Mouse (Mus musculus) ovary, postnatal 14 days (tissue): ENCODE data around the gene Rrm2.
"Not testable (repeated sequence)": the region's sequence is repeated elsewhere in the genome, so short reads cannot be mapped to it uniquely, and the experiment has no call there.

Source experiments
- DNase-seq: peaks from one replicate; pipeline ENCODE4 v3.0.0; 2022; ENCODE audit warnings: low spot score

Gene Rrm2

DNA sequence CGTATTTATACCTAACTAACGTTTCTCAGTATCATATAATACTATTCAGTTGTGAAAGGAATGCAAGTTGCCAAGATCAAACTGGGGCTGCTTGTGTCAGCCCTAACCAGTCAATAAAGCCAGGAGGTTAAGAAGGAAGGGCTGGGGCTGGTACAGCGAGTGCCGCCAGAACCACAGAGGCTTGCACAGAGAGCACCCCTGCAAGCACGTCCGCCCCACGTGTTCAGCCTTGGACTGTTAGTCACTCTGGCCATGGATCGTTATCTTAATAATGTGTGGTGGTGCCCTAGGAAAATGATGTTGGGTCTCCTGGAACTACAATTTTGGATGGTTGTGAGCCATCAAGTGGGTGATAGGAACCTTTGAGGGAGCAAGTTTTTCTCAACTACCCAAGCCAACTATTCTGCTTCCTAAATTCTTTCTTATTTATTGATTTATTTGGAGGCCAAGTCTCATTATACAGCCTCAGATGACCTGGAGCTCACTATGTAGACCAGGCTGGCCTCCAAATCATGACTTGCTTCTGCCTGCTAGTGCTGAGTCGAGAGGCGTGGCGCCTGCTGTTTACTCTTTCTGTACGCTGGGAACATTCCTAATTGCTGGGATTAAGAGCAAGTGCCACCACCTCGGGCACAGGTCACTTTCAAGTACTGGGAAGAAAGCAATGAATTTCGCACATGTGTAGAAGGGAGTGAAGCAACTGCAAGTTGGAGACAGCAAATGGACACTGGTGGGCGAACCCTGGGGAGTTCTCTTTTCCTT, 2.4 kb upstream of the Rrm2 start:
- no peak for DNase-seq

DNA sequence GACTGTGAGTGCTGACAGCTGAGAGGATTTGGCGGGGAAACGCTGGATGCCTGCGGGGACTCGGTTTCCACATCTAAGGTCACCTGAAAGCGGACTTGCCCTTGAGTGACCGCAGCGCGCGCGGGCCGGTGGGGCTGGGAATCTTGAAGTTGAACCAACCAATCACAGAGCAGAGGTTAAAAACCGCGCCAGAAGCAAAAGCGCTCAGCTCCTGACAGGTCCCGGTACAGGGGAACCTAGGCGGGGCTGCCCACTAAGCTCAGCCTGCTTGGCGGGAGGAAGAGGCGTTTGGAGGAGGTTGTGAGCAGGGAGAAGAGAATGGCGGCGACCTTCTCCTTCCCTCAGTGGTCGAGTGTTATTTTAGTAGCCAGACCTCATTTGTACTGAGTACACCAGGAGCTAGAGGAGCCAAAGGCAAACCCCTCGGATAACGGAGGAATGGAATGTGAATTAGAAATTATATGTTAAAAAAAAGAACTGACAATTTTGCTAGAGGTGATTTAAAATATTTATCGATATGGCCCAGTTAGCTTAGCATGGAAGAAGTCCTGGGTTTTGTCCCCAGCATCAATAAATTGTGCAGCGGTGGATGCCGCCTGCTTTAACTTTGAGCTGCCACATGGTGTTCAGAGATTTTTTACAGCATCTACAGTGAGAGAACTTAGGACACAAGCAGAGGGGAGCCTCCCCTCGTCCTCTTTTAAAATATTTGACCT, 1.1 kb upstream of the Rrm2 start:
- no peak for DNase-seq

DNA sequence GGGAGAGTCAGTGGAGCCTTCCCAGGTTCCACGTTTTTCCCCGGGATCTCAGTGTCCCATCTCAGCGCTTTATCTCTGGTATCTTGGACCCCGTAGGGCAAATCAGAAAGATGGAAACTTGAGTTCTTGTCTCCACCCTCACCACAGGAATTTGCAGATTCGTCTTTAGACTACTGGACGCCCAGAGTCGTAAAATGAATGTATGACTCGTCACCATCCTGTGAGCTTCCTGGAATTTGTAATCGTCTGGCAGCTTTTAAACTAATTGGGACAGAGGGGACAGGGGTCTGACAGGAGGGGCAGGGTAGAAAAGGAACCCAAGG, 600 bp upstream of the Rrm2 start:
- no peak for DNase-seq

DNA sequence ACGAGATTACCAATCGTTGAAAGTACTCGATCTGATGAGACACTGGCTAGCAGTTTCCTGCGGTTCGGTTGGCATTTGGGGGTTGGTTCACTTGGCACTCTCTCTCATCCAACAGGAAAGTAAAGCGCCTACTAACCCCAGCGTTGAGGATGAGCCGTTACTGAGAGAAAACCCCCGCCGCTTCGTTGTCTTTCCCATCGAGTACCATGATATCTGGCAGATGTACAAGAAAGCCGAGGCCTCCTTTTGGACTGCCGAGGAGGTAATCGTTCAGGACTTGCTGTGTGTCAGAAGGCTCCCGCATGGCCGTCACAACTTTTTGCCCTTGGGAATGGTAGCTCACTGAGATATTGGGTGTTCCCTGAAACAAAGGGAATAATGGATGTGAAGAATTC, 780 bp downstream of the Rrm2 start:
- no peak for DNase-seq

DNA sequence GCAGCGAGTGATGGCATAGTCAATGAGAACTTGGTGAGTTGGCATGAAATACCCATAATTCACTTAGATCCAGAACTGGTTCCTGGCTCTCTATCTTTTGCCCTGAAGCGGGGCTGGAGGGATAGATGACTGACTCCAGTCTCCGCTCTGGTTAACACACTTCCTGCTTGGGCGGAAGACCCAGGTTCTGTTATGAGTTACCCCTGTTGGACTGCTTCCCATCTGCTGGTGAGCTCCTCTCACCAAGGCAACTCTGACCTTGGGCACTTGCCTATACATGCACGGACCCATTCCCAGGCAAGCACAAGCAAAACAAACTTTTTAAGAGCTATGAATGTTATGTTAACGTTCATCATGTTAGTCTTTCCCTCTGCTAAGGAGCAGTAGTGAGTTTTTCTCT, 1.4 kb downstream of the Rrm2 start:
- no peak for DNase-seq

DNA sequence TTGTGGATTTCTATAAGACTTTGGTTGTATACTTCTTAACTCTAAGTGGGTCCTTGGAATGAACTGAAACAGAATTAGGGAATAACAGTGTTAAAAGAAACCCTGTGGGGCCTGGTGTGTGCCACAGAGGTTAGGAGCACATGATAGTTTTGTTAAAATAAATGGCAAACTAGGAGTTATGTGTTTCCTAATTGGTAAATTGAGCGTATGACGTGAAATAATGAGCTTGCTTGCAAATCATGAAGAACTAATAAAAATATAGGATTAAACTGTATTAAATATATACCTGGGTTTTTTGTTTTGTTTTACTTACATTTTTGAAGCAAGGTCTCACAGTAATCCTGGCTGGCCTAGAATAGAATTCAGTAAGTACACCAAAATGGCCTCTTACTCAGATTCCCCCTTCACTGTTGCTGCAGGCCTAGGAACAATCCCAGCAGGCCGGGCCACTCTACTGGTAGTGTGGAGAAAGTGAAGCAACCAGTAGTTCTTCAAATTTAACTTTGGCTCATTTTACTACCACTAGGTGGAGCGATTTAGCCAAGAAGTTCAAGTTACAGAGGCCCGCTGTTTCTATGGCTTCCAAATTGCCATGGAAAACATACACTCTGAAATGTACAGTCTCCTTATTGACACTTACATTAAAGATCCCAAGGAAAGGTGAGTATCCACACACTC, 1.9 kb downstream of the Rrm2 start:
- DNase-seq = peak; percentile 34

DNA sequence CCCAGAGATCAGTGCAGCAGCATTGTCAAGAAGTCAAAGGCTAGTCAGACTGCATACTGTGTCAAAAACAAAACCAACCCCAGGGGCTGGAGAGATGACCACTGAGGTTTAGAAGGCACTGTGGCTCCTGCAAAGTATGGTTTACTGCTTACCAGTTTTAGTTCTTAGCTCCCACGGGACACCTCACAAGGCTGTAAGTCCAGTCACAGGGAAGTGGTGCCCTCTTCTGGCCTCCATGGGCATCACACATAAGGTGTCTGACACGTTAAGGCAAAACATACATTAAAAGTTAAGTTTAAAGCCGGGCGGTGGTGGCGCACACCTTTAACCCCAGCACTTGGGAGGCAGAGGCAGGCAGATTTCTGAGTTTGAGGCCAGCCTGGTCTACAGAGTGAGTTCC, 2.6 kb downstream of the Rrm2 start:
- DNase-seq = no peak

DNA sequence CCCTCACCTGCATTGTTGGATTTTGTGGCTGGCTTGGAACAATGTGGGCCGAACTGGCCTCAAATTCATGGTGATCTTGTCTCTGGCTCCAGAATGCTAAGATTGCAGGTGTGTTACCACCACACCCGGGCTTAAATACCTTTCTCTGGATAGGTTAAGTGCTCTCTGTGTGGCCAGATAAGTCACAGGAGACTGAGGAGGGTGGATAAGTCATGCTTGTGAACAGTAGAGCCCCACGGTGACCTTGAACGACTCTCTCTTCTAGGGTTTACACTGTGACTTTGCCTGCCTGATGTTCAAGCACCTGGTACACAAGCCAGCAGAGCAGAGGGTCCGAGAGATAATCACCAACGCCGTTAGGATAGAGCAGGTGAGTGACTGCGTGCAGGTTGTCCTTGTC, 4.4 kb downstream of the Rrm2 start:
- DNase-seq = no peak

DNA sequence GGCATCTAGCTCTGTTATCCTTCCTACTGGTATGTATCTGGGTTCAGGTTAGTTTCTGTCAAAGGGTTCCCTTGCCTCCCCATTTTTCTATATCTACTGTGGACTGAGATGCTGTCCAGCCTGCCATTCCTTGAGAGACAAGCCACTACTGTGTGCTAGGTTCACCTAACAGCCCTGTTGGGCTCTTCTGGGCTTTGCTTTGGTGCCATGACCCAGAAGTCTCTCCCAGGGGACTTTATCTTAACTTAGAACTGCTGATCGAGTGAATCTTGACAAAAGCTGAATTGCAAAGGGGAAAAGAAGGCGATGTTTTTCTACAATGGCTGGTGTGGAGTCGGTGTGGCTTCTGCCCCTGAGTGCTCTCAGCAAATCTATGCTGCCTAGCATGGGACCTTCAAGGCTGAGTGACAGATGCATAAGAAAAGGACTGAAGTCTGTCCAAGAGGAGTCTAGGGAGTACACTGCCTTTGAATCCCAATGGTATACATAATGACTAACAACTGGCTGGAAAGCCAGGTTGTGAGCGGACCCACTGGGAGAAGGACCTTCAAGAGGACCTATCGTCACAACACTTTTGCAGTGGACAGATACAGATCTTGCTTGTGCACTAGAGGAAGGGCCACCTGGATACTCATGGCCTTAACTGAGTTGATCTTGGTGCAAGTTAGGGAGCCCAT, 6.7 kb downstream of the Rrm2 start:
- DNase-seq = no peak

DNA sequence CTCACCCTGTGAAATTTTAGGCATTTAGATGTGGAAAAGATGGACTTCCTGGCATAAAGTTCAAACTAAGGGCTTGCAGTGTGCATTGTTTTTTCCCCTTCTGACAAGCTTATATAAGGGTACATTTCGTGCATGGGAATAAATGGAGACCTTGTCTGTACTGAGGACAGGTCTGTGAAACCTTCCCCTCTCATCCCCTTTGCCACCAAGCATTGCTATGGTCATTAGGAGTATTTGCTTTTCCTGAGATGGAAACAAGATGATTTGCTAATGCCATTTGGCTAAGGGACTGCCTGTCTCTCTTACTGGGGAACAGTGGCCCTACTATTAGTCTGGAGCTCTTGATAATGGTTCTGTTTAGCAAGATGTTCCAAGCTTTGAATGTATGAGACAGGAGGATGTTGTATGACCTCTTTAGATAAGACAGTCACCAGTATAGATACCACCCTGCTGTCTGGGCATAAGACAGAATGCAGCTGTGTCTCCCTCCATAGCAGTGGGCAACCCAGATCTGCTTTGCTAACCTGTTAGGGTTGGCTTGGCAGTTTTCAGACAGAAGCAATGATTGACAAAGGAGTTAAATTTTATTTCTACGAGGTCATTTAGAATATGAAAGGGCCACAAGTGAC, 7.3 kb downstream of the Rrm2 start:
- no peak for DNase-seq

DNA sequence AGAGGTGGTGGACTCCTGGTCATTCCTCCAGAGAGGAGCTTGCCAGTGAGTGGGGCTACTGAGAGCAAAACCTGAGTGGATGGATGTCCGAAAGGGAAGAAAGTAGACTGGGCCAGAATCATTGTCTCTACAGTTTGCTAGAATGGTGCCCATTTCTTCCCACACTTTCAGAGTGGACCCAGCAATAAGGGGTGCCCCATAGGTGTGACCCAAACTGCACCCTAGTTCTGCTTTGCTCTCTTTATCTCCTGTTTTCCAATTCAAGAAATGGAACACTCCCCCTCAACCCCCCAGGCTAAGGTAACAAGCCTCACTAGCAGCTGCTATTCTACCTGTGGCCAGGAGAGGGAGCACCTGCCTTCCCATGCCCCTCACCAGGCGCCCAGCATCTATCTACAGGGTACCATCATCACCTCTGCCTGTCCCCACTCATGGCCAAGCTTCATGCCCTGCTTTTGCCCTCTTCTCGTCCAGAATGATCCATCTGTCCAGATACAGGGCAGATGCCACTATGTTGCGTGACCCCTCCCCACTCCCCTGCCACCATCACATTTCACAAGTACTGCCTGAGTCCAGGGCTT, 8.8 kb downstream of the Rrm2 start:
- peak; percentile 33 for DNase-seq

DNA sequence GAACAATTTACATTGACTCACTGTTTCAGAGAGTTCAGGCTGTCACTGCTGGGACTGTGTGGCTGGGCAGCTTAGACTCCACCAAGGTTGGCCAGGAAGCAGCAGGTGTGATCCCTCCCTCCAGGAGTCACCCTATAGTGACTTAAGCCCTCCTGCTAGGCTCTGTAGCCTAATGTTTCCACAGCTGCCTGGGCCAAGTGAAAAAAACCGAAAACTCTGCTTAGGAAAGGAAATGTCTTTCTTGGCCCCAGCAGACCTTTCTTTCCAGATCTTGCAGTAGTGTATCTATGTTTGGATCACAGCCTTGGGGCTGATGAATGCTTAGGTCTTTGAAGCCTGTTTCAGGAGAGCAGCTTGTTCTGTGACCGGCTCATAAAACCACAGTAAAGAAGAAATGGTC, 15.4 kb downstream of the Rrm2 start:
- no peak for DNase-seq

DNA sequence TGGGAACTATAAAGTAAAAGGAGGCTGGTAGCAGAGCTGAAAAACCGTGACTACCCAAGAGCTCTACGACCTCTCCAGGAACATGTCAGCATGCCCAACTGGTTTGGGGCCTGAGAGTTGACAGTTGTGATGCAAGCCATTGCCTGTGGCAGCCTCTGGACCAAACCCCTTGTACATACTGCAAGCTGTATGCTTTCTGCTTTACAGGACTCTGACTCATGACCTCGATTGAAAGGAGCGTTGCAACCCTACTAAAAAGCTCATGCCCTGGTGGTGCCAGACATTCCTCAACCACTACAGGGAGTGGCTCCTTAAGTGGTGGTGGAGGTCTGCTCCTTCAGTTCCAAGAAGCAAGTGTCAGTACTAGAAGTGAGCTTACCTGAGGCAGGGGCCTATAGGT, 15.8 kb downstream of the Rrm2 start:
- no peak for DNase-seq

DNA sequence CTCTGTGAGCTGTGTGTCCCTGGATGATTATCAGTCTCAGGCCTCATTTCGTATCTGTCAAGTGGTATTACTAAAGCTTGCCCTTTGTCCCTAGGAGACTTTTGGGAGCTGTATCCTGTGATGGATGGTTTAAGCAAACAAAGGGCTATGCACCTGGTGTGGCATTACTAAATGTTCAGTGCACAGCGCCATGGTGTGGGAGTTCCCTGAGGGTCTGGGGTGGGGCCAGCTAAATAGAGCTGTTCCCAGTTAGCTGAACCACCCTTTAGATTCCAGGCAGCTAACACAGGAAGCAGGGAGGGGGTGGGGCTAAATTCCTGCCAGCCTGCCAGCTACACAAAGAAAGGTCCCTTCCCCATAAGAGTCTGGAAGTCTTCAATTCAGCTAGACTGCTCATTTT, 16.3 kb downstream of the Rrm2 start:
- no peak for DNase-seq

DNA sequence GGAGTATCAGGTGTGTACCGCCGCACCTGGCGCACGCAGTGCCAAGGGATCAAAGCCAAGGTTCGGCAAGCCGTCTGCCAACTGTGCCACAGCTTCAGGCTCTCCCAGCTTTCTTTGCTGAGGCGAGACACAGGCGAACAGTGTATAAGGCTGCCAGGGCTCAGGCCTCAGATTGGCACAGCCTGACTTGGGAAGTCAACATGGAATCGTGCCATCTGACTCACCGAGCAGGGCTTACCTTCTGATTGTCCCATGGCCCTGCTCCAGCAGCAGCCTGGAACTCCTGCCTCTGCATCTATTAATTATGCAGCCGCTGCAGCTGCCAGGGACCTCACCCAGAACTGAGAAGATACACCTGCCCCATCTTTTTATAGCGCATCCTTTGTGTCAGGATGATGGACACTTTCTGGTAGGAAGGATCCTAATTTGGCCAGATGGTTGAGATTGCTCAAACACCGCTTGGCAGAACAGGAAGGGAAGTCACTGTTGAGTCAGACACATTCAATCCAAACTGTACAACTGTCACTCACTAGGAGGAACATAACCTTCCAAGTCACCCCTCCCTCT, 26.9 kb downstream of the Rrm2 start:
- DNase-seq = peak; percentile 28

DNA sequence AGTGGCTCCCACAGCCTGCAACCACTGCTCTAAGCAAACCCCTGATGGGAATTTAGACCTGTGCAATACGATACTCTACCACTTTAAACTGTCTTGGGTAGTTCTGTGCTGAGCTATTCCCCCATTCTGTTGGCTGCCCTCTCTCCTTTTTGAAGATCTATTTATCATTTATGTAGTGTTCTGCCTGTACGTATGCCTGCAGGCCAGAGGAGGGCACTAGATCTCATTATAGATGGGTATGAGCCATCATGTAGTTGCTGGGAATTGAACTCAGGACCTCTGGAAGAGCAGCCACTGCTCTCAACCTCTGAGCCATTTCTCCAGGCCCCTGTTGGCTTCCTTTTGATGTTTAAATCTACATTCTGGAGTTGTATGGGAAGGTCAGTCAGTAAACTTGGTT, 28.9 kb downstream of the Rrm2 start:
- DNase-seq = no peak

DNA sequence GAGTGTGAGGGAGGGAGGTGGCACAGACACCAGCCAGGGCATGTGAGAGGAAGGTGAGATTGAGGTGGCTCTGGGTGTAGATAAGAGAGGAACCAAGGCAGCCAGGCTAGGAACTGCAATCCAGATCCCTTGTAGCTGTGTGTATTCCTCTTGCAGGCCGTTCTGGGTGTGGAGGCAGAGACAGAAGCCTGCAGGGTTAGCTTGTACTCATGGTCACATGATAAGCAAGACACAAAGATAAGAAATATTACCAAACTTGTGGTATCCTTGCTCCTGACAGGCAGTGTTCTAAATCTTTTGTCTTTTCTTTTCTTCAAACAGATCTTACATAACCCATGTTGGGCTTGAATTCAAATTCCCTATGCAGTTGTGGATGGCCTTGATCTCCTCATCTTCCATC, 31.9 kb downstream of the Rrm2 start:
- DNase-seq = no peak

DNA sequence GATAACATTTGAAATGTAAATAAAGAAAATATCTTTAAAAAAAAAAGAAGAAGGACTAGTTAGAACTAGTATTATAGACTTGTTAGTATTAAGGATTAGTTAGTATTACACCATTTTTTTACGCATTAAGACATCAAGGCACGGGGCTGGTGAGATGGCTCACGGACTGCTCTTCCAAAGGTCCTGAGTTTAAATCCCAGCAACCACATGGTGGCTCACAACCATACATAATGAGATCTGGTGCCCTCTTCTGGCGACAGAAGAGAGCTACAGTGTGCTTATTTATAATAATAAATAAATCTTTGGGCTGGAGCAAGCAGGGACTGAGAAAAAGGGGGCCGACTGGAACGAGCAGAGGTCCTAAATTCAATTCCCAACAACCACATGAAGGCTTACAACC, 33.5 kb downstream of the Rrm2 start:
- DNase-seq = not testable (repeated sequence)

DNA sequence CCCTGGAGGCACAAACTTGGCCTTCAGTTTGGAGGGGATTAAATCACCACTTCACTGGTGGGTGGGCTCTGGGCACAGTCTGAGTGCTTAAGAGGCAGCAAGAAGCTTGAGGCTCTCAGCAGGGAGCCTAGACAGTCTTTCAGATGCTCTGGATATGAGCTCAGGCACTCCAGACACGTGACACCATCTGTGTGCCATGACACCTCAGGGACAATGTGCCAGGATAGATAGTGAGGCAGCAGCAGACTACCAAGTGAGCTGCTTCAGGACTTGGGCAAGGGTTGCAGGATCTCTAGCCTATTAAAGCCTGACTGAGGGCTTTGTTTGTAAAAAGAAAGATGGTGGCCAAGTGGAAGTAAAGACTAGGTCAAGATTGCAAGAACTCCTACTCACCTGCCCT, 36.3 kb downstream of the Rrm2 start:
- no peak for DNase-seq

DNA sequence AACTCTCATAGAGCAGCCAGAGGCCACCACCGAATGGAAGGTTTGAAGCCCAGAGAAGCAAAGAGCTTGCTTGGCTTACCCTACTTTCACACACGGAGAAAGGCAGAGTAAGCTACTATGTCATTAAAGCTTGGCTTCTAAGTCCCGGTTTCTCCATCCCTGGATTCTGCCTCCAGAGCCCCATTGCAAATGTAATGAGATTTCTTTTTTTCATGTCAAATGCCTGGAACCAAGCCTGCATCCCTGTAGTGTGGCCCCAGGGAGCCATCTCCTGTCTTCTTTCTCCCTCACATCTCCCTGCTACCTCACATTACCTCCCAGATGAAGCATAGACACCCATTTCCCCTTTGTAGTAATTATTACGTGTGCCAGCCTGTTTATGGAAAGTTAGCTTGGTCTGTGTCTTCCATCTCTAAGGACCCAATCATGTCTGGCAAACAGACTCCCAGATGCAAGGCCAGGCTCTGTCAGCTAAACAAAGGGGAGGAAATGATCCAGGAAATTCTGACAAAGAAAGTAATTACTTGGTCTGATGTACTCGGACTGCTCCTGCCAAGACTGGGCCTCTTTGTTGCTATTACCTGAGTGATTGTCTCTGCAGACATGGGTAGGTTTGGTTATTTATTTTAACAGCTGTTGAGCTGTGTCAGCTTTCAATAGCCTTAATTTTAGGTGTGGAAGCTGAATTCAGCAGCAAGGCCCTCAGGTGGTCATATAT, 38.7 kb downstream of the Rrm2 start:
- no peak for DNase-seq

DNA sequence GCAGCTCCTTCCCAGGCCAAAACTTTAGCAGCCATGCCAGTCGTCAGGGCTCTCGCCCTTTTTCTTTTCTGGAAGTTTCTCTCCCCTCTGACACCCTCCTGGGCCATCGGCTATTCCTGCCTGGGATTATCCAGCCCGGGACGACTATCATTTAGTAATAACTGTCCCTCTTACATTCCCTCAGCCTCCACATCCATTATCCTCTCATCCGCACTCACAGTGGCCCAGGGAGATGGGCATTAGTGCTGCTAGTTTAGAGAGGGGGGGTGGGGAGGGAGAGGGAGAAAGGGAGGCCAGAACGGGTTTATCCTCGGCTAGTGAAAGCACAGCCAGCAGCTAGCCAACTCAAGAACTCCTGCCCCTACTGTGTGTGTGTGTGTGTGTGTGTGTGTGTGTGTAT, 39.3 kb downstream of the Rrm2 start:
- no peak for DNase-seq
